Mouse (Mus musculus): ENCODE measurements at regions not wholly inside any gene's neighbourhood (a gene's known extent, or its start where the extent isn't known, plus 50 kb on each side); places are given as distances from the start of the nearest gene placed in this dataset.

DNA sequence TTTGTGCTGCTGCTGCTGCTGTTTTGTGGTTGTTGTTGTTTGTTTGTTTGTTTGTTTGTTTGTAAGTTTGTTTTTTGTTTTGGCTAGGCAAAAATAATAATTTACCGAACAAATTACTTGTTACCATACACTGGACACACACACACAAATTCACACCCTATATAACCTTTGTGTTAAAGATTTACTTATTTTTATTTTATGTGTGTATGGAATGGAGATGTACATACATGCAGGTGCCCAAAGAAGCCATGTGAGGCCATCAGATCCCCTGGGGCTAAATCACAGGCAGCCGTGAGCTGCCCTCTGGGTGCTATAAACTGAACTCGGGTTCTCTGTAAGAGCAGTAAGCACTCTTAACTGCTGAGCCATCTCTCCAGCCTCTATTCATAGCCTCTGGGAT, 56.0 kb downstream of the Pttg1 start:
- DNase-seq (ENCODE audit: inconsistent ontology term): no peak

DNA sequence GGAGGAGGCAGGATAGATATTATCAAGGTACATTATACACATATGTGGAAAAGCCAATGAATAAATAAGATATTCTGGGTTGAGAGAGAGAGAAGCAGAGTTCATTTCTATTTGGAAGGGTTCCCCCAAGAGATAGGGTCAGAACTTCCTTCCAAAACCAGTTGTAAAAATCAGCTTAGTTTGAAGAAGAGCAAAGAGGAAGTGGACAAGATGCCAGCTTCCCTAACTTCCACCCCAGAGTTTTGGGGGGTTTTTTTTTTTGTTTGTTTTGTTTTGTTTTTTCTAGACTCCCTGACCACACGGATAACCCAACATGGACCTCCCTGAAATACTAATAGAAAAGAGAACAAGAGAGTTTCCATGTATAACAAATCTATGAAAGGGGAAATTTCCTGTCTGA, 57.7 kb downstream of the Pttg1 start:
- no peak for DNase-seq (ENCODE audit: inconsistent ontology term)

- no peak for DNase-seq (ENCODE audit: inconsistent ontology term)
Observed at GRCm38 (mm10) chr11:43361858-43362257, 64.2 kb downstream of the Pttg1 start.

GRCm38 (mm10) chr11:43358390-43359291, 67.4 kb downstream of the Pttg1 start:
- no peak for DNase-seq (ENCODE audit: inconsistent ontology term)

GRCm38 (mm10) chr11:43353602-43354001, 72.4 kb downstream of the Pttg1 start:
- no peak for DNase-seq (ENCODE audit: inconsistent ontology term)

DNA sequence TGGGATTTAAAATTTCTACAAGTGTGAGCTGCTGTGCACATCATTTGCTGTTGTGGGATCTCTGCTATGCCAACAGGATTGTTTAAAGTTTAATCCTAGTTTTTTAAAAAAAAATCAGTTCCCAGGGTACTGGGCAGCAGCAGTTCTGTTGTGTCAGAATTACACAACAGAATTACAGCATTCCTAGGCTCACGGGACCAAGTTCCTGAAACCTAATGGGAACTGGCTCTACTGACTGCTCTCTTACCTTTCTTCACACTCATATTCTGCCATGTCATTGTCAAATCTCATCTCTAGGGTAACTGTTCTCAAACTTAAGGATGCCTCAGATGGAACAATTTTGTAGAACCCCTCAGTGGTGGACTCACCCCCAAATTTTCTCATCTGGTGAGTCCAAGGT, 73.0 kb downstream of the Pttg1 start:
- no peak for DNase-seq (ENCODE audit: inconsistent ontology term)

- DNase-seq (ENCODE audit: inconsistent ontology term): no peak
Observed at GRCm38 (mm10) chr11:43351818-43352217, 74.2 kb downstream of the Pttg1 start.

- DNase-seq (ENCODE audit: inconsistent ontology term): no peak
Observed at GRCm38 (mm10) chr11:43351348-43351747, 74.7 kb downstream of the Pttg1 start.

DNA sequence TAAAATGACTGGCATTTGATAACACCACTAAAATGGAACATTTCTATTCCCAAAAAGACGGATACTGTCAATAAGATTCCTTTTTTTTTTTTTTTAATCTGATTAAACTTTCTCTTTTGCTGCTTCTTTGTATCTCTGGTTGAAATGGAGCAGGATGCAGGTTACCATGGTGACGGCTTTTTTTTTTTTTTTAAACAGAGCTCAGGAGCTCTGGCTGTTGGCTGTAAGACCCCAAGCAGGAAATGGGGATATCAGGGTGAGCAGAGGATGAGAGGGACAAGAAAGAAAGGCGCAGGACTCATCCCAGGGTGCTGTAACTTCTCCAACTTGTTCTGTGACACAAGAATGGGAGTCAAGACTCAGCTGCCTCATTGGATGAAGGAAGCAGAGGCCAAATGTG, 75.8 kb downstream of the Pttg1 start:
- no peak for DNase-seq (ENCODE audit: inconsistent ontology term)

DNA sequence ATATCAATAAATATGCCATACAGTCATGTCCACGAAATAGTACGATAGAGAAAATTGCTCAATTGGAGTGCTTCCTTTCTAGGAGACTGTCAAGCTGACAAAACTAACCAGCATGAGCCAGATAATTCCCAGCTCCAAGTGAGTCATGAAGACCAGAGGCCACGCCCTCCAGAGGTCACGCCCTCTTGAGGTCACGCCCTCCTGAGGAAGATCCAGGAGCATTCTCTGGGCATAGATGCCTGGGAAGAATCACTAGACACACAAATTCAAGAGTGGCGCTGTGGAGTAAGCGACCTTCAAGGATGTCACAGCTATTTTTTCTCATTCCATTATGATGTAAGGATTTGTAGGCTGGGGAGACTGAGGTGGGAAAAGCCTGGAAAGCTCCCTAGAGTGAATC, 76.5 kb downstream of the Pttg1 start:
- peak; percentile 40 for DNase-seq (ENCODE audit: inconsistent ontology term)

DNA sequence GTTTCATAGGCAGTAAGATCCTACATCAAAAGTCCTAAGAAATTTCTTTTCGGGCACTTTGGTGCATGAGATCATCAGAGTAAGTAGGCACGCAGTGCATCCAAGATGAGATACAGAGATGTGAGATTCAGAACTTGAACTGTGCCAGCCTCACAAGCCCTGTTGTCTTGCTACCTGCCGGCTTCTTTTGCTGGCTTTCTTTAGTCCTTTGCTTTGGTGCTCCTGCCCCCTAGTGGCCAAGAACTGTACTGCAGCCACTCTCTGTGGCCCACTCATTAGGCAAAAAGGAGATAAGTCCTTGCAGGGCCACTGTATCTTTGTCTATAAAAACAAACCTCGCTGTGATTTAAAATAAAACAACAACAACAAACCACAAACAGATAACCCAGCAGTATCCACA, 77.5 kb downstream of the Pttg1 start:
- peak; percentile 64 for DNase-seq (ENCODE audit: inconsistent ontology term)

DNA sequence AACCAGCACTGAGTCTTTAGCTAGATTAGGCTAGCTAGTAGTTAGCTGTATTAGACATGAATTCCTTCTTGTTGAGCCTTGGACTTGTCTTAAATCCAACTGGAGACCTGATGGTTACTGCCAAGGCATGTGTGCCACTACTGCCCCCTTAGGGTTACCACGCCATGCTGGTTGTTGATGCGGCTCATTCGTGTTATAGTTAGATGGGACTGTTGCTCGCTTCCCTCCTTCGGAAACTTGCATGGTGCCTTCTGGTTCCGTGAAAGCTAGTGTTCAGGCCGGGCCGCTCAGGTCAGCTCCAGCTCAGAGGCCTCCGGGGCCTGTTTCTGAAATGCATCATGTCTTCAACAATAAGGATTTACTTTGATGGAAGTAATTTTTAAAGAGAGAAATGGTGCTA, 79.6 kb downstream of the Pttg1 start:
- DNase-seq (ENCODE audit: inconsistent ontology term): no peak

- DNase-seq (ENCODE audit: inconsistent ontology term): peak; percentile 71
Observed at GRCm38 (mm10) chr11:43344767-43345561, 81.1 kb downstream of the Pttg1 start.

DNA sequence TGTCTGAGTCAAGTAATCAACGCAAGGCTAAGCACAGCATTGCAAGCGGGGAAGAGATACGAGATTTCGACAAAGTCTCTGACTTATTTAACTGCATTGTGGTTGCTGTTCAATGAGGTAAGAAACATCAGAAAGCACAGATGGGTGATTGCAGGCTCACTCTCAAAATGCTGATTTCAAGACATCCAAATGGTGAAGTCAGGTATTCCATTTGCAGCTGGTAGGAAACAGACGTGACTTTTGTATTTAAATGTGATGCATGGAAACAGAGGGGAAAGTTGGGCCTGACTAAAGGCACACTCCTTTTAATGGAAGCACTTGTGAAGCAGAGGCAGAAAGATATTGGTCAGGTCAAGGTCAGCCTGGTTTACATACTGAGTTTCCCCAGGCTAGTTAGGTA, 82.5 kb downstream of the Pttg1 start:
- no peak for DNase-seq (ENCODE audit: inconsistent ontology term)

GRCm38 (mm10) chr11:43338377-43338993, 87.6 kb downstream of the Pttg1 start:
- no peak for DNase-seq (ENCODE audit: inconsistent ontology term)

DNA sequence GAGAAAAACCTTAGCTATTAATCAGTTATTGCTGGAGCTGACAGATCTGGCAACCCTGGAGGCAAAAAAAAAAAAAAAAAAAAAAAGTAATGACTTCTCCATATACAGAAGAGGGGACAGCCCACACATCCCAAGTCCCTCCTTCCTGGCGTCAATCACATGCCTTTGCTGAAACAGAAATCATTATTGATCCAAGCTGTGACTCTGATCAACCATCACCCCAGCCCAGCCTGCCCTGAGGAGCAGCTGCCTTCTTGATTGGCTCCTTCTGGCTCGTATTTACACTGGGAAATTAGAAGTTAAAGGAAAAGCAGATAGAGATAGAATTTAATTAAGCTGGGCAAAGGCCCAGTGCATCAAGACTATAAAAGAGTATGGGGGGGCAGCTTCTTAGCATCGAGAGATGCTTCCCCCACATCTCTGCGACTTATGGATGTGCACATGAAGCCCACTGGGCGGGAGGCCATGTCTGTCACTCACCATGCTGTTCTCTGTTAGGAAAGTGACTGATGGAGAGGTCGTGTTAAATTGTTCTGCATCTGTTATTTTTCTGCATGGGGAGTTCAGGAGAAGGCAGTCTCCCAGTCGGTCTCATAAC, 90.3 kb downstream of the Pttg1 start:
- DNase-seq (ENCODE audit: inconsistent ontology term): no peak

DNA sequence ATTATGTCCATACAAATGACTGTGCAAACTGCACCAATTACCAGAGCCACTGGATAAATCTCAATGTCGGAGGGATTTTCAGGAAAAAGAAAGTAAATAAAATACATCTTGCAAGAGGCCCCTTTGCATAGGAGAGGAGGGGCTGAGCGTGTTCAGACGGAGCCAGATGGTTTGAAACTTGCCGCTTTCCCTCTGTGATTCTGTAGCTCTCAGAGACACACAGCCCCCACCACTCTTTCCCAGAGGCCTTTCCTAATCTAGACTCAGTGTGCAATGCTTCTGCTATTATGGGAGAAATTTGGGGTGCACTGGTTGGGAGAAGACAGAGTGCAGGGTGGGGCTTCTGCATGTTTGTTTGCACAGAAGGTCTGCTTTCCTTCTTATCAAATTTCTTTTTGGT, 92.5 kb downstream of the Pttg1 start:
- DNase-seq (ENCODE audit: inconsistent ontology term): no peak

DNA sequence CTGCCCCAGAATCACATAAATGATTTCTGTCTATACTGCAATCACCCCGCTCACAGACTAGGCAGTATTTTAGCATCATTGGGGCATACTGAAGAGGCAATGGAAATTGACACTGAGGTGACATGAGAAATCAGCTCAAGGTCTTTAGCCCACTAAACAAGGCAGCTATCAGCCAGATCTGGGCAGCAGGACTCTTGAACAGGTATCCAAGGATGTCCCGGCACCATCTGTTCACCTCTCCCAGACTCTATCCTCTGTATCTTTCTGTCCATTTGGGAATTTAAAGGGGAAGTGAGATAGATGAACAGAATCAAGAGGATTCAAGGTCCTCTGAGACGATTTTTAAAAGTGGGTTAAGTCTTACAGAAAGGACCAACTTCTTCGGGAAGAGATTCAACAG, 112.1 kb downstream of the Pttg1 start:
- no peak for DNase-seq (ENCODE audit: inconsistent ontology term)

Data from Muller cell, postnatal 12 days (primary cell).